Mouse (Mus musculus) layer of hippocampus, adult 9-10 months (tissue): ENCODE results near the gene Fam19a2.

ENCODE experiments used
- DNase-seq: peaks from one replicate; pipeline ENCODE4 v3.0.0; 2022; ENCODE audit warnings: low spot score

Fam19a2 gene

GRCm38 (mm10) chr10:123385641-123386040, 121.8 kb downstream of the Fam19a2 start:
- no peak for DNase-seq

- no peak for DNase-seq
These were observed 131.6 kb downstream of the Fam19a2 start for GRCm38 (mm10) chr10:123395429-123395828.

GRCm38 (mm10) chr10:123398136-123398535, 134.3 kb downstream of the Fam19a2 start:
- DNase-seq, result no peak

GRCm38 (mm10) chr10:123401188-123401587, 137.4 kb downstream of the Fam19a2 start:
- no peak for DNase-seq

GRCm38 (mm10) chr10:123402460-123402859, 138.7 kb downstream of the Fam19a2 start:
- no peak for DNase-seq

GRCm38 (mm10) chr10:123414953-123415352, 151.2 kb downstream of the Fam19a2 start:
- DNase-seq, result no peak

- no peak for DNase-seq
These were observed 152.2 kb downstream of the Fam19a2 start for GRCm38 (mm10) chr10:123416024-123416423.

GRCm38 (mm10) chr10:123418616-123419173, 154.9 kb downstream of the Fam19a2 start:
- DNase-seq, result no peak

- DNase-seq, result no peak
These were observed 156.5 kb downstream of the Fam19a2 start for GRCm38 (mm10) chr10:123420249-123420648.

GRCm38 (mm10) chr10:123424482-123424881, 160.7 kb downstream of the Fam19a2 start:
- DNase-seq, result no peak

GRCm38 (mm10) chr10:123426527-123427363, 162.9 kb downstream of the Fam19a2 start:
- peak; percentile 74 for DNase-seq

- DNase-seq, result no peak
These were observed 167.8 kb downstream of the Fam19a2 start for GRCm38 (mm10) chr10:123431569-123431968.

- DNase-seq, result no peak
These were observed 173.8 kb downstream of the Fam19a2 start for GRCm38 (mm10) chr10:123437576-123437975.

- no peak for DNase-seq
These were observed 193.0 kb downstream of the Fam19a2 start for GRCm38 (mm10) chr10:123456800-123457199.

GRCm38 (mm10) chr10:123460466-123460865, 196.7 kb downstream of the Fam19a2 start:
- no peak for DNase-seq

- DNase-seq, result no peak
These were observed 198.5 kb downstream of the Fam19a2 start for GRCm38 (mm10) chr10:123462305-123462704.

- DNase-seq, result no peak
These were observed 251.0 kb downstream of the Fam19a2 start for GRCm38 (mm10) chr10:123514749-123515148.

GRCm38 (mm10) chr10:123520613-123521012, 256.8 kb downstream of the Fam19a2 start:
- no peak for DNase-seq

GRCm38 (mm10) chr10:123521203-123521602, 257.4 kb downstream of the Fam19a2 start:
- DNase-seq, result no peak

- no peak for DNase-seq
These were observed 261.6 kb downstream of the Fam19a2 start for GRCm38 (mm10) chr10:123525424-123525823.

GRCm38 (mm10) chr10:123526059-123526458, 262.3 kb downstream of the Fam19a2 start:
- no peak for DNase-seq

GRCm38 (mm10) chr10:123536143-123536542, 272.3 kb downstream of the Fam19a2 start:
- DNase-seq, result no peak

- peak; percentile 41 for DNase-seq
These were observed 284.6 kb downstream of the Fam19a2 start for GRCm38 (mm10) chr10:123548391-123548790.

- DNase-seq, result no peak
These were observed 303.9 kb downstream of the Fam19a2 start for GRCm38 (mm10) chr10:123567677-123568076.
